Mouse (Mus musculus) megakaryocyte progenitor cell, adult 5-6 weeks (primary cell): ENCODE results near the gene Psmb11. TPM values are rescaled to one million over a fixed set of nuclear protein-coding genes. Genes with fewer than 3 reads are reported as not detected.

ENCODE experiments used
- ATAC-seq: replicated peaks from 2 replicates; pipeline ENCODE4 v1.8.0; 2016; ENCODE audit warnings: mild to moderate bottlenecking, moderate TSS enrichment, inconsistent platforms; ENCODE audit not compliant: poor library complexity
- total RNA-seq, 2 experiments: library from RNA; stranded (forward) in 1 of 2; stranded (reverse) in 1 of 2; fragments of 157-497, 149-512 nt in 1 of 2; fragments of 200-1000 nt in 1 of 2; gene quantifications; 2 replicates each; pipeline versions ENCODE4 v1.2.3 to v1.2.4; 2015 to 2017

The Psmb11 gene
- total RNA-seq, 2 experiments from 2014 or later, result 0.04 TPM; not detected in 1

DNA sequence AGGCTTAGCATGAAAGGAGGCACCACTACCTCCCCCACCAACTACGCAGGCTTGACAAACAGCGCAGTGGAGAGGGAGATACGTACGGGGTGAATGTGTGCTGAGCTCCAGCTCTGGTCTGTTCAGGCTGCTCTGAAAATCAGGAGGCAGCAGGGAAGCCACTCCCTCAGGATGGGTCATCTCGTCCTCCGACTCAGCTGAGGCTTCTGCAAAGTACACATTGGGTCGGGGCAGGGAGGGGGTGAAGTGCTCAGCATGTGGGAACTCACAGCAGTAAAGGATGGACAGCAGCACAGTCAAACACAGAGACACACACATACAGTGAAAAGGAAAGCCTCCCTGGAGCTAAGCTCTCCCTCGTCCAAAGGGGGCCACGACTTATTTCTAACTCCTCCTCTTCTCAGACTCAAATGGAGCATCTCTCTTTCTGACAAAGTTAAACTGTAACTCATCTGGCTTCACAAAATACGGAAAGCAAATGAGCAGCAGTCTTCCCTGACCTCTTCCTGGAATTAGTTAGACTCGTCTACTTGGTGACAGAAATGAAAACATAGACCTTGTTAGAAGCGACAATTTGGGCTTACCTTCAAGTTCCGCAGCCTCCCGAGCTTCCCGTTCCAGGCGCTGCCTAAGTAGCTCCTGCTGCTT, 57.5 kb downstream of the Psmb11 start:
- ATAC-seq, result no peak

Other genes with a start within 250 kb of the Psmb11 start
- gene Slc7a7, start 203.7 kb upstream of the Psmb11 start, total RNA-seq (2015), result 2.7 and 3.5 TPM in 2 replicates
- gene Slc7a7, start 203.7 kb upstream of the Psmb11 start, total RNA-seq (2017), result 5.4 and 6.4 TPM in 2 replicates
- gene Mrpl52, start 194.5 kb upstream of the Psmb11 start, total RNA-seq (2015), result 118 and 124 TPM in 2 replicates
- gene Mrpl52, start 194.5 kb upstream of the Psmb11 start, total RNA-seq (2017), result 75.1 and 86.7 TPM in 2 replicates
- 2.1 and 4.5 TPM in 2 replicates for gene Mmp14, start 189.8 kb upstream of the Psmb11 start, total RNA-seq (2015)
- gene Mmp14, start 189.8 kb upstream of the Psmb11 start, total RNA-seq (2017), result 3.0 and 4.1 TPM in 2 replicates
- gene Lrp10, start 157.3 kb upstream of the Psmb11 start, total RNA-seq (2015), result 23.5 and 25.0 TPM in 2 replicates
- gene Lrp10, start 157.3 kb upstream of the Psmb11 start, total RNA-seq (2017), result 27.4 and 37.2 TPM in 2 replicates
- 0.29 and 0.62 TPM in 2 replicates for gene Rem2, start 145.3 kb upstream of the Psmb11 start, total RNA-seq (2015)
- 2.2 TPM in 1 of 2 replicates, not detected in the other for gene Rem2, start 145.3 kb upstream of the Psmb11 start, total RNA-seq (2017)
- gene Prmt5, start 103.9 kb upstream of the Psmb11 start, total RNA-seq (2015), result 57.3 and 76.3 TPM in 2 replicates
- gene Prmt5, start 103.9 kb upstream of the Psmb11 start, total RNA-seq (2017), result 62.1 and 66.6 TPM in 2 replicates
- 62.1 and 62.7 TPM in 2 replicates for gene Haus4, start 66.8 kb upstream of the Psmb11 start, total RNA-seq (2015)
- gene Haus4, start 66.8 kb upstream of the Psmb11 start, total RNA-seq (2017), result 90.7 and 94.0 TPM in 2 replicates
- gene Ajuba, start 43.9 kb upstream of the Psmb11 start, total RNA-seq (2015), result 1.2 and 2.1 TPM in 2 replicates
- gene Ajuba, start 43.9 kb upstream of the Psmb11 start, total RNA-seq (2017), result 0.29 and 1.2 TPM in 2 replicates
- gene 4931414P19Rik, start 15.4 kb upstream of the Psmb11 start, total RNA-seq (2015), result 6.9 and 14.0 TPM in 2 replicates
- 5.1 TPM in 2 replicates for gene 4931414P19Rik, start 15.4 kb upstream of the Psmb11 start, total RNA-seq (2017)
- 189 and 217 TPM in 2 replicates for gene Psmb5, start 3.4 kb upstream of the Psmb11 start, total RNA-seq (2015)
- gene Psmb5, start 3.4 kb upstream of the Psmb11 start, total RNA-seq (2017), result 58.9 and 64.6 TPM in 2 replicates
- not detected in 2 replicates for gene Gm17606, start 19.5 kb downstream of the Psmb11 start, total RNA-seq (2015)
- not detected in 2 replicates for gene Gm17606, start 19.5 kb downstream of the Psmb11 start, total RNA-seq (2017)
- gene Cdh24, start 19.9 kb downstream of the Psmb11 start, total RNA-seq (2015), result 0.39 and 0.62 TPM in 2 replicates
- gene Cdh24, start 19.9 kb downstream of the Psmb11 start, total RNA-seq (2017), result 0.71 and 0.92 TPM in 2 replicates
- gene 1700123O20Rik, start 64.8 kb downstream of the Psmb11 start, total RNA-seq (2015), result 75.7 and 80.2 TPM in 2 replicates
- gene 1700123O20Rik, start 64.8 kb downstream of the Psmb11 start, total RNA-seq (2017), result 47.3 and 52.3 TPM in 2 replicates
- 170 and 177 TPM in 2 replicates for gene Acin1, start 65.5 kb downstream of the Psmb11 start, total RNA-seq (2015)
- gene Acin1, start 65.5 kb downstream of the Psmb11 start, total RNA-seq (2017), result 223 and 235 TPM in 2 replicates
- 0.12 TPM in 1 of 2 replicates, not detected in the other for gene Gm29776, start 77.4 kb downstream of the Psmb11 start, total RNA-seq (2015)
- not detected in 2 replicates for gene Gm29776, start 77.4 kb downstream of the Psmb11 start, total RNA-seq (2017)
- 24.2 and 33.5 TPM in 2 replicates for gene Cebpe, start 90.7 kb downstream of the Psmb11 start, total RNA-seq (2015)
- 52.6 and 82.0 TPM in 2 replicates for gene Cebpe, start 90.7 kb downstream of the Psmb11 start, total RNA-seq (2017)
- gene Slc7a8, start 160.5 kb downstream of the Psmb11 start, total RNA-seq (2015), result 4.7 and 7.7 TPM in 2 replicates
- 1.4 and 2.0 TPM in 2 replicates for gene Slc7a8, start 160.5 kb downstream of the Psmb11 start, total RNA-seq (2017)
- not detected in 2 replicates for gene Rnf212b, start 192.7 kb downstream of the Psmb11 start, total RNA-seq (2015)
- gene Rnf212b, start 192.7 kb downstream of the Psmb11 start, total RNA-seq (2017), result not detected in 2 replicates
- 9.6 and 20.5 TPM in 2 replicates for gene Homez, start 249.5 kb downstream of the Psmb11 start, total RNA-seq (2015)
- gene Homez, start 249.5 kb downstream of the Psmb11 start, total RNA-seq (2017), result 10.0 and 15.0 TPM in 2 replicates